Mouse (Mus musculus): ENCODE results near the gene Il9r. TPM values are rescaled to one million over a fixed set of nuclear protein-coding genes. Genes with fewer than 3 reads are reported as not detected.

The Il9r gene
- polyA plus RNA-seq, 1 experiment from 2014 or later, result 0.15 TPM

- H3K27me3 ChIP-seq (replicated peaks), result no peaks in the 10 kb centered on the region
- peaks cover 82% of the 10 kb centered on the region for H3K36me3 ChIP-seq
- H3K9me3 ChIP-seq, result no peaks in the 10 kb centered on the region
- WGBS, result 60% methylated on average over 9 of the region's 9 CpGs
- H3K9ac ChIP-seq, result peak overlapping the region; percentile 42; the same call in 1 of the 2 replicates
- no peak overlapping the region for H3K27ac ChIP-seq (replicated peaks)
- ATAC-seq (ENCODE audit: extremely low read depth, insufficient number of reproducible peaks, low FRiP score, low TSS enrichment), result no peak
- peaks cover 36% of the 10 kb centered on the region for H3K4me1 ChIP-seq
- no peak overlapping the region for H3K4me2 ChIP-seq
- H3K4me3 ChIP-seq, result no peak overlapping the region
These were observed 36.8 kb upstream of the Il9r start for GRCm38 (mm10) chr11:32236712-32237410.

- Histone ChIP-seq H3K36me3 (peaks cover 82% of the 10 kb centered on the region), H3K4me3 (no peak overlapping the region), H3K4me2 (no peak overlapping the region), H3K9ac (peak overlapping the region; percentile 42; the same call in 1 of the 2 replicates), H3K27me3 (replicated peaks) (no peaks in the 10 kb centered on the region), H3K9me3 (no peaks in the 10 kb centered on the region), H3K4me1 (peaks cover 36% of the 10 kb centered on the region), H3K27ac (replicated peaks) (peak overlapping the region; percentile 32; the same call in 1 of the 2 replicates)
- WGBS, result 64% methylated on average over 2 of the region's 2 CpGs
- ATAC-seq (ENCODE audit: extremely low read depth, insufficient number of reproducible peaks, low FRiP score, low TSS enrichment), result no peak
These were observed 36.1 kb upstream of the Il9r start for GRCm38 (mm10) chr11:32236132-32236531.

- Histone ChIP-seq H3K4me2 (no peak overlapping the region), H3K27ac (replicated peaks) (peak overlapping the region; percentile 51), H3K4me1 (peaks cover 36% of the 10 kb centered on the region), H3K9ac (0 out of 2 replicates have a peak overlapping the region, but pooled peaks have one; percentile 52), H3K4me3 (no peak overlapping the region), H3K27me3 (replicated peaks) (no peaks in the 10 kb centered on the region), H3K36me3 (peaks cover 82% of the 10 kb centered on the region), H3K9me3 (no peaks in the 10 kb centered on the region)
- ATAC-seq (ENCODE audit: extremely low read depth, insufficient number of reproducible peaks, low FRiP score, low TSS enrichment), result no peak
- WGBS, result 38% methylated on average over 3 of the region's 3 CpGs
These were observed 35.6 kb upstream of the Il9r start for GRCm38 (mm10) chr11:32235646-32236045.

GRCm38 (mm10) chr11:32234816-32235485 is 34.9 kb upstream of the Il9r start:
- Histone ChIP-seq H3K9ac (0 out of 2 replicates have a peak overlapping the region, but pooled peaks have one; percentile 52), H3K4me2 (no peak overlapping the region), H3K4me3 (no peak overlapping the region), H3K36me3 (peaks cover 82% of the 10 kb centered on the region), H3K9me3 (no peaks in the 10 kb centered on the region), H3K27ac (replicated peaks) (peak overlapping the region; percentile 51), H3K4me1 (peaks cover 36% of the 10 kb centered on the region), H3K27me3 (replicated peaks) (no peaks in the 10 kb centered on the region)
- 88% methylated on average over 6 of the region's 6 CpGs for WGBS
- no peak for ATAC-seq (ENCODE audit: extremely low read depth, insufficient number of reproducible peaks, low FRiP score, low TSS enrichment)

GRCm38 (mm10) chr11:32233895-32234294 is 33.8 kb upstream of the Il9r start:
- H3K4me2 ChIP-seq, result no peak overlapping the region
- WGBS, result 85% methylated on average over 3 of the region's 3 CpGs
- no peaks in the 10 kb centered on the region for H3K27me3 ChIP-seq (replicated peaks)
- peaks cover 82% of the 10 kb centered on the region for H3K36me3 ChIP-seq
- H3K4me1 ChIP-seq, result peaks cover 36% of the 10 kb centered on the region
- no peak overlapping the region for H3K9ac ChIP-seq
- H3K4me3 ChIP-seq, result no peak overlapping the region
- ATAC-seq (ENCODE audit: extremely low read depth, insufficient number of reproducible peaks, low FRiP score, low TSS enrichment), result no peak
- H3K9me3 ChIP-seq, result no peaks in the 10 kb centered on the region
- H3K27ac ChIP-seq (replicated peaks), result no peak overlapping the region

- WGBS, result 76% methylated on average over 10 of the region's 10 CpGs
- Histone ChIP-seq H3K27me3 (replicated peaks) (no peaks in the 10 kb centered on the region), H3K4me3 (no peak overlapping the region), H3K27ac (replicated peaks) (no peak overlapping the region), H3K4me1 (peaks cover 32% of the 10 kb centered on the region), H3K9me3 (no peaks in the 10 kb centered on the region), H3K4me2 (no peak overlapping the region), H3K9ac (no peak overlapping the region), H3K36me3 (peaks cover 87% of the 10 kb centered on the region)
- ATAC-seq (ENCODE audit: extremely low read depth, insufficient number of reproducible peaks, low FRiP score, low TSS enrichment), result no peak
These were observed 32.8 kb upstream of the Il9r start for GRCm38 (mm10) chr11:32232848-32233247.

- 92% methylated on average over 2 of the region's 2 CpGs for WGBS
- H3K4me3 ChIP-seq, result no peak overlapping the region
- H3K27me3 ChIP-seq (replicated peaks), result no peaks in the 10 kb centered on the region
- ATAC-seq (ENCODE audit: extremely low read depth, insufficient number of reproducible peaks, low FRiP score, low TSS enrichment), result no peak
- H3K4me1 ChIP-seq, result peaks cover 32% of the 10 kb centered on the region
- no peak overlapping the region for H3K27ac ChIP-seq (replicated peaks)
- H3K36me3 ChIP-seq, result peaks cover 72% of the 10 kb centered on the region
- H3K9ac ChIP-seq, result no peak overlapping the region
- H3K9me3 ChIP-seq, result no peaks in the 10 kb centered on the region
- no peak overlapping the region for H3K4me2 ChIP-seq
These were observed 31.0 kb upstream of the Il9r start for GRCm38 (mm10) chr11:32231125-32231524.

- peaks cover 71% of the 10 kb centered on the region for H3K36me3 ChIP-seq
These were observed 30.1 kb upstream of the Il9r start for GRCm38 (mm10) chr11:32230220-32230619.

GRCm38 (mm10) chr11:32228292-32228845 is 28.3 kb upstream of the Il9r start:
- no peaks in the 10 kb centered on the region for H3K27me3 ChIP-seq (replicated peaks)
- no peak overlapping the region for H3K4me3 ChIP-seq
- H3K27ac ChIP-seq (replicated peaks), result no peak overlapping the region
- 76% methylated on average over 3 of the region's 3 CpGs for WGBS
- peaks cover 43% of the 10 kb centered on the region for H3K4me1 ChIP-seq
- H3K9ac ChIP-seq, result no peak overlapping the region
- no peak overlapping the region for H3K4me2 ChIP-seq
- peaks cover 53% of the 10 kb centered on the region for H3K36me3 ChIP-seq
- H3K9me3 ChIP-seq, result no peaks in the 10 kb centered on the region
- ATAC-seq (ENCODE audit: extremely low read depth, insufficient number of reproducible peaks, low FRiP score, low TSS enrichment), result no peak

More at GRCm38 (mm10) chr11:32230220-32230619, 30.1 kb upstream of the Il9r start:
- WGBS, result 82% methylated on average over 4 of the region's 4 CpGs
- Histone ChIP-seq H3K27me3 (replicated peaks) (no peaks in the 10 kb centered on the region), H3K9me3 (no peaks in the 10 kb centered on the region), H3K27ac (replicated peaks) (no peak overlapping the region), H3K4me3 (no peak overlapping the region), H3K9ac (no peak overlapping the region), H3K4me1 (peaks cover 32% of the 10 kb centered on the region), H3K4me2 (no peak overlapping the region)
- ATAC-seq (ENCODE audit: extremely low read depth, insufficient number of reproducible peaks, low FRiP score, low TSS enrichment), result no peak

- H3K27me3 ChIP-seq (replicated peaks), result no peaks in the 10 kb centered on the region
- no peak overlapping the region for H3K27ac ChIP-seq (replicated peaks)
- no peak overlapping the region for H3K4me3 ChIP-seq
- peaks cover 45% of the 10 kb centered on the region for H3K36me3 ChIP-seq
- peaks cover 51% of the 10 kb centered on the region for H3K4me1 ChIP-seq
- 86% methylated on average over 9 of the region's 9 CpGs for WGBS
- H3K9ac ChIP-seq, result peak overlapping the region; percentile 90; the same call in 1 of the 2 replicates
- H3K4me2 ChIP-seq, result peak overlapping the region; percentile 82
- no peak for ATAC-seq (ENCODE audit: extremely low read depth, insufficient number of reproducible peaks, low FRiP score, low TSS enrichment)
- H3K9me3 ChIP-seq, result no peaks in the 10 kb centered on the region
These were observed 27.5 kb upstream of the Il9r start for GRCm38 (mm10) chr11:32227555-32227954.

GRCm38 (mm10) chr11:32227041-32227440 is 27.0 kb upstream of the Il9r start:
- Histone ChIP-seq H3K27me3 (replicated peaks) (no peaks in the 10 kb centered on the region), H3K9ac (peak overlapping the region; percentile 90), H3K4me1 (peaks cover 56% of the 10 kb centered on the region), H3K4me2 (peak overlapping the region; percentile 82), H3K9me3 (no peaks in the 10 kb centered on the region), H3K36me3 (peaks cover 40% of the 10 kb centered on the region), H3K4me3 (peak overlapping the region; percentile 83), H3K27ac (replicated peaks) (peak overlapping the region; percentile 88)
- ATAC-seq (ENCODE audit: extremely low read depth, insufficient number of reproducible peaks, low FRiP score, low TSS enrichment), result no peak
- WGBS, result 55% methylated on average over 1 of the region's 1 CpGs
